Mouse (Mus musculus) heart, adult 8-10 months (tissue): ENCODE measurements around the gene Klk1b3. TPM values are rescaled to one million over a fixed set of nuclear protein-coding genes. Genes with fewer than 3 reads are reported as not detected.
"Not testable (repeated sequence)": the region's sequence is repeated elsewhere in the genome, so short reads cannot be mapped to it uniquely, and the experiment has no call there.

Source experiments
- DNase-seq: peaks from one replicate; pipeline ENCODE4 v3.0.0; 2022; ENCODE audit warnings: low spot score
- total RNA-seq, 4 experiments: library from RNA; stranded (reverse); gene quantifications; 2 replicates each; pipeline ENCODE4 v1.2.4; 2022

Klk1b3 gene
- not detected for total RNA-seq

- DNase-seq = no peak
These were observed at the start of gene Klk1b3 for GRCm38 (mm10) chr7:44197891-44198290. TSS of gene Klk1b3 (plus strand) at chr7:44198191.

GRCm38 (mm10) chr7:44179299-44180045, 18.5 kb upstream of the Klk1b3 start:
- no peak for DNase-seq

- DNase-seq = not testable (repeated sequence)
These were observed 11.5 kb upstream of the Klk1b3 start for GRCm38 (mm10) chr7:44186516-44186915.

GRCm38 (mm10) chr7:44187936-44188335, 10.1 kb upstream of the Klk1b3 start, which contains the start of gene Klk1b24:
TSS of gene Klk1b24 (plus strand) at chr7:44188236.
- not testable (repeated sequence) for DNase-seq

- DNase-seq = not testable (repeated sequence)
These were observed 4.5 kb upstream of the Klk1b3 start for GRCm38 (mm10) chr7:44193466-44193865.

GRCm38 (mm10) chr7:44207135-44207534, 9.1 kb downstream of the Klk1b3 start, which contains the start of gene Klk1b4:
TSS of gene Klk1b4 (plus strand) at chr7:44207435.
- not testable (repeated sequence) for DNase-seq

- no peak for DNase-seq
These were observed 10.3 kb downstream of the Klk1b3 start for GRCm38 (mm10) chr7:44208307-44208706.

- DNase-seq = no peak
These were observed 17.7 kb downstream of the Klk1b3 start, which contains the start of gene Klk1b5 for GRCm38 (mm10) chr7:44215645-44216044. TSS of gene Klk1b5 (plus strand) at chr7:44215945.

GRCm38 (mm10) chr7:44221601-44222000, 23.6 kb downstream of the Klk1b3 start:
- not testable (repeated sequence) for DNase-seq

GRCm38 (mm10) chr7:44222335-44222734, 24.3 kb downstream of the Klk1b3 start:
- DNase-seq = not testable (repeated sequence)

- no peak for DNase-seq
These were observed 27.1 kb downstream of the Klk1b3 start, which contains the start of gene Klk1 for GRCm38 (mm10) chr7:44225076-44225475. TSS of gene Klk1 (plus strand) at chr7:44225360.

GRCm38 (mm10) chr7:44235909-44236308, 37.9 kb downstream of the Klk1b3 start, which contains the start of gene Gm36864:
TSS of gene Gm36864 (plus strand) at chr7:44236177.
- DNase-seq = no peak

GRCm38 (mm10) chr7:44239913-44240312, 41.9 kb downstream of the Klk1b3 start:
- DNase-seq = no peak

GRCm38 (mm10) chr7:44240712-44241111, 42.7 kb downstream of the Klk1b3 start:
- no peak for DNase-seq

GRCm38 (mm10) chr7:44241163-44241562, 43.2 kb downstream of the Klk1b3 start:
- DNase-seq = no peak

GRCm38 (mm10) chr7:44244080-44244479, 46.1 kb downstream of the Klk1b3 start:
- DNase-seq = no peak

- DNase-seq = peak; percentile 93
These were observed 48.3 kb downstream of the Klk1b3 start, which contains the start of the genes 1700028J19Rik and 2410002F23Rik for GRCm38 (mm10) chr7:44246055-44246983. TSS of gene 1700028J19Rik (minus strand) at chr7:44246695. TSS of gene 2410002F23Rik (plus strand) at chr7:44246722.

GRCm38 (mm10) chr7:44246984-44247470, 49.0 kb downstream of the Klk1b3 start:
- peak; percentile 20 for DNase-seq

GRCm38 (mm10) chr7:44247971-44248370, 50.0 kb downstream of the Klk1b3 start:
- DNase-seq = no peak

- no peak for DNase-seq
These were observed 51.3 kb downstream of the Klk1b3 start for GRCm38 (mm10) chr7:44249248-44249647.

GRCm38 (mm10) chr7:44250732-44251275, 52.8 kb downstream of the Klk1b3 start:
- not testable (repeated sequence) for DNase-seq
